Mouse (Mus musculus) intestine, embryonic 15.5 days (tissue): ENCODE measurements around the gene Mab21l3. TPM values are rescaled to one million over a fixed set of nuclear protein-coding genes. Genes with fewer than 3 reads are reported as not detected.

ENCODE experiments used
- ATAC-seq: fragments of 200-750 bp; cut with Nextera tagmentation; 2 replicates; pipeline ENCODE4 v1.8.0; 2017; ENCODE audit warnings: moderate TSS enrichment, moderate library complexity
- H3K27ac ChIP-seq: fragments of 300-500 bp; sonication (generic); 2 replicates; pipeline ENCODE4 v1.5.1; 2015; ENCODE audit warnings: mild to moderate bottlenecking, inconsistent platforms
- H3K27me3 ChIP-seq: fragments of 300-500 bp; sonication (generic); replicated peaks from 2 replicates; pipeline ENCODE4 v1.6.1; 2015; ENCODE audit warnings: inconsistent platforms
- H3K36me3 ChIP-seq: fragments of 300-500 bp; sonication (generic); 2 replicates; pipeline ENCODE4 v1.6.1; 2015; ENCODE audit warnings: inconsistent platforms
- H3K4me1 ChIP-seq: fragments of 300-500 bp; sonication (generic); replicated peaks from 2 replicates; pipeline ENCODE4 v1.6.1; 2015; ENCODE audit warnings: inconsistent platforms
- H3K4me2 ChIP-seq: fragments of 300-500 bp; sonication (generic); replicated peaks from 2 replicates; pipeline ENCODE4 v1.6.1; 2015; ENCODE audit warnings: mild to moderate bottlenecking, inconsistent platforms
- H3K4me3 ChIP-seq: fragments of 300-500 bp; sonication (generic); replicated peaks from 2 replicates; pipeline ENCODE4 v1.5.1; 2015; ENCODE audit warnings: inconsistent platforms
- H3K9ac ChIP-seq: fragments of 300-500 bp; sonication (generic); 2 replicates; pipeline ENCODE4 v1.6.1; 2015; ENCODE audit warnings: inconsistent platforms
- H3K9me3 ChIP-seq: fragments of 300-500 bp; sonication (generic); 2 replicates; pipeline ENCODE4 v1.6.1; 2016; ENCODE audit warnings: inconsistent platforms
- WGBS: fragments of 180-500 bp; shearing (Covaris S2); methylation state at CpG from one replicate; pipeline ENCODE4 v1.1.7; 2015; 5-methylcytosine and 5-hydroxymethylcytosine counted together
- polyA plus RNA-seq: library from polyadenylated mRNA; unstranded; fragments of >200 nt; fragmentation: Nextera tagmentation; extraction: Ambion mirVana; gene quantifications from 2 replicates; pipeline ENCODE4 v1.2.1, GENCODE M21; 2015

The Mab21l3 gene
- polyA plus RNA-seq, 1 experiment from 2014 or later, result 6.4 TPM

GRCm38 (mm10) chr3:101807646-101808045 is 41.1 kb downstream of the Mab21l3 start:
- H3K27me3 ChIP-seq, result no peaks in the 10 kb centered on the region
- peaks cover 14% of the 10 kb centered on the region for H3K4me1 ChIP-seq
- H3K36me3 ChIP-seq, result no peaks in the 10 kb centered on the region
- H3K9me3 ChIP-seq, result no peaks in the 10 kb centered on the region
- no peak overlapping the region for H3K27ac ChIP-seq
- H3K9ac ChIP-seq, result no peak overlapping the region
- WGBS, result 92% methylated on average over 6 of the region's 6 CpGs
- H3K4me3 ChIP-seq, result no peak overlapping the region
- no peak for ATAC-seq
- no peak overlapping the region for H3K4me2 ChIP-seq

GRCm38 (mm10) chr3:101806941-101807340 is 41.8 kb downstream of the Mab21l3 start:
- Histone ChIP-seq H3K27me3 (no peaks in the 10 kb centered on the region), H3K4me1 (peaks cover 14% of the 10 kb centered on the region), H3K4me2 (no peak overlapping the region), H3K36me3 (no peaks in the 10 kb centered on the region), H3K4me3 (no peak overlapping the region), H3K27ac (no peak overlapping the region), H3K9me3 (no peaks in the 10 kb centered on the region), H3K9ac (no peak overlapping the region)
- WGBS, result 43% methylated on average over 4 of the region's 4 CpGs
- no peak for ATAC-seq

- Histone ChIP-seq H3K27ac (peak overlapping the region; percentile 41), H3K9ac (no peak overlapping the region)
Measured at GRCm38 (mm10) chr3:101806149-101806548, 42.6 kb downstream of the Mab21l3 start.

GRCm38 (mm10) chr3:101805562-101806004 is 43.2 kb downstream of the Mab21l3 start:
- Histone ChIP-seq H3K36me3 (no peaks in the 10 kb centered on the region), H3K27me3 (no peaks in the 10 kb centered on the region), H3K9me3 (no peaks in the 10 kb centered on the region), H3K9ac (no peak overlapping the region), H3K4me3 (no peak overlapping the region), H3K4me2 (no peak overlapping the region; the same call in 1 of the 2 replicates), H3K27ac (peak overlapping the region; percentile 46), H3K4me1 (peaks cover 14% of the 10 kb centered on the region)
- WGBS, result 28% methylated on average over 13 of the region's 13 CpGs
- ATAC-seq, result peak; percentile 90

More at GRCm38 (mm10) chr3:101806149-101806548, 42.6 kb downstream of the Mab21l3 start:
- H3K27me3 ChIP-seq, result no peaks in the 10 kb centered on the region
- peak; percentile 89 for ATAC-seq
- peaks cover 14% of the 10 kb centered on the region for H3K4me1 ChIP-seq
- no peaks in the 10 kb centered on the region for H3K36me3 ChIP-seq
- peak overlapping the region; percentile 46 for H3K4me2 ChIP-seq
- H3K9me3 ChIP-seq, result no peaks in the 10 kb centered on the region
- no peak overlapping the region for H3K4me3 ChIP-seq
- WGBS, result 6% methylated on average over 16 of the region's 16 CpGs

- Histone ChIP-seq H3K4me1 (peaks cover 14% of the 10 kb centered on the region), H3K9me3 (no peaks in the 10 kb centered on the region), H3K9ac (no peak overlapping the region), H3K4me2 (no peak overlapping the region), H3K27me3 (no peaks in the 10 kb centered on the region), H3K27ac (peak overlapping the region; percentile 46; the same call in 1 of the 2 replicates), H3K36me3 (no peaks in the 10 kb centered on the region), H3K4me3 (no peak overlapping the region)
- WGBS, result 57% methylated on average over 11 of the region's 11 CpGs
- ATAC-seq, result no peak
Measured at GRCm38 (mm10) chr3:101804971-101805561, 43.7 kb downstream of the Mab21l3 start.

DNA sequence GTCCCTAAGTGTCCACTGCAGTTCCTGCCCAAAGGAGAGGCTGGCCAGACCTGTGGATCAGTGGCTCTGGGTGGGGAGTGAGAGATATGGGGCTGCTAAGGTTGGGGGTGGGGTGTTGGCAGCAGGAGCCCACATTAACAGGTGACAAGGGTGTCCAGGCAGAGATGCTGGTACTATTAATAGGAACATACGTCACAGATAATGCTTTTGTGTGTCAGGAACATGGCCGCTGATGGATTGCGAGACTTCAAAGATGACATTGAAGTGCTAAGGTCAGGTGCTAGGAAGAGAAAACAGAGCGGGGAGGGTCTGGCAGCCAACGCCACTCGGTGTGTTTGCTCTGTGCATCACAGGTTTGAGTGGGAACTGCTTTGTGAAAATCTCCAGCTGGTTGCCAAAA is 44.4 kb downstream of the Mab21l3 start:
- no peaks in the 10 kb centered on the region for H3K36me3 ChIP-seq
- H3K4me3 ChIP-seq, result no peak overlapping the region
- 50% methylated on average over 6 of the region's 6 CpGs for WGBS
- peaks cover 20% of the 10 kb centered on the region for H3K4me1 ChIP-seq
- ATAC-seq, result no peak
- no peak overlapping the region for H3K4me2 ChIP-seq
- H3K9me3 ChIP-seq, result no peaks in the 10 kb centered on the region
- H3K27me3 ChIP-seq, result no peaks in the 10 kb centered on the region
- no peak overlapping the region for H3K9ac ChIP-seq
- H3K27ac ChIP-seq, result no peak overlapping the region

GRCm38 (mm10) chr3:101803764-101804163 is 45.0 kb downstream of the Mab21l3 start:
- Histone ChIP-seq H3K4me3 (no peak overlapping the region), H3K27ac (no peak overlapping the region), H3K27me3 (no peaks in the 10 kb centered on the region), H3K4me1 (peaks cover 25% of the 10 kb centered on the region), H3K4me2 (no peak overlapping the region), H3K36me3 (no peaks in the 10 kb centered on the region), H3K9ac (no peak overlapping the region), H3K9me3 (no peaks in the 10 kb centered on the region)
- ATAC-seq, result no peak
- WGBS, result 60% methylated on average over 6 of the region's 6 CpGs

DNA sequence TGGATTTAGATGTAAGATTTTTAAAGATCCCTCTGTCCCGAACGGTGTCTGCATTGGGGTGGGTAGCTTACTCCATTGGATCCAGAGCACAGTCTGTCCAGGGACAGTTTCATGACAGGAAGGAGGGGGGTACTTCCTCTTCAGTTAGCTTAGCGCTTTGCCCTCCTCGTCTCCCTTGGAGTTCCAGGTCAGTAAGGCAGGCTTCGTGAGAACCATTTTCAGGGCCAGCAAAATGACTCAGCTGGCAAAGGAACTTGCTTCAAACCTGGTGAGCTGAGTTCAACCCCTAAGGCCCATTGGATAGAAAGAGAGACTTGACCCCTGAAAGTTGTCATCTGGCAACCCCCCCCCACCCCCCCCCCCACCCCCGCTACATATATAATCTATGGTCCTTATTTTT is 46.0 kb downstream of the Mab21l3 start:
- H3K4me3 ChIP-seq, result no peak overlapping the region
- no peaks in the 10 kb centered on the region for H3K9me3 ChIP-seq
- H3K27me3 ChIP-seq, result no peaks in the 10 kb centered on the region
- no peak for ATAC-seq
- 78% methylated on average over 6 of the region's 6 CpGs for WGBS
- H3K4me2 ChIP-seq, result no peak overlapping the region
- no peak overlapping the region for H3K27ac ChIP-seq
- no peak overlapping the region for H3K9ac ChIP-seq
- H3K36me3 ChIP-seq, result no peaks in the 10 kb centered on the region
- H3K4me1 ChIP-seq, result peaks cover 32% of the 10 kb centered on the region

DNA sequence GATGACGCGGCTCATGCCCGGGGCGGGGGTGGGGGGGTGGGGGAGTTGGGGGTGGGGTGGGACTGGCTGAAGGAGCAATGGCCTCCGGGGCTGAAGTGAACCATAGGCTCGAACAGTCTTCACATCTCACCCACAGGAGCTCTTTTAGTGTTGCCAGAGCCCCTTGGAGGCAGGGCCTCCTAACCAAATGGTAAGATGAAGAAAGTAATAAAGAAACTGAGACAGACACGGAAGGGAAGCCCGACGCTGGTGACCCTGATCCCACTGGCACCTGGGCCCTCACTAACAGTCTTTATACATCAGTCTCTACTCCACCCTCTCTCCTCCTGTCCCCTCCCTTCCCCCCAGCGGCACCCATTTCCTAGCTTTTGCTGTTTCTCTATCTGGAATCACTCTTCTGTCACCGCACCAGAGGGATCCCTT is 48.2 kb downstream of the Mab21l3 start:
- Histone ChIP-seq H3K27me3 (no peaks in the 10 kb centered on the region), H3K9ac (no peak overlapping the region), H3K4me1 (peaks cover 39% of the 10 kb centered on the region), H3K4me3 (no peak overlapping the region), H3K27ac (no peak overlapping the region), H3K4me2 (no peak overlapping the region), H3K36me3 (no peaks in the 10 kb centered on the region), H3K9me3 (no peaks in the 10 kb centered on the region)
- 53% methylated on average over 11 of the region's 11 CpGs for WGBS
- no peak for ATAC-seq

- Histone ChIP-seq H3K9me3 (no peaks in the 10 kb centered on the region), H3K4me3 (no peak overlapping the region), H3K4me2 (no peak overlapping the region), H3K27ac (no peak overlapping the region), H3K27me3 (no peaks in the 10 kb centered on the region), H3K4me1 (peaks cover 39% of the 10 kb centered on the region), H3K9ac (no peak overlapping the region), H3K36me3 (no peaks in the 10 kb centered on the region)
- WGBS, result 69% methylated on average over 14 of the region's 14 CpGs
- ATAC-seq, result no peak
Measured at GRCm38 (mm10) chr3:101799852-101800595, 48.7 kb downstream of the Mab21l3 start.

GRCm38 (mm10) chr3:101797830-101798709 is 50.7 kb downstream of the Mab21l3 start:
- Histone ChIP-seq H3K27ac (no peak overlapping the region), H3K4me1 (peaks cover 31% of the 10 kb centered on the region), H3K9ac (no peak overlapping the region), H3K4me2 (no peak overlapping the region), H3K4me3 (no peak overlapping the region), H3K36me3 (no peaks in the 10 kb centered on the region), H3K27me3 (no peaks in the 10 kb centered on the region), H3K9me3 (no peaks in the 10 kb centered on the region)
- ATAC-seq, result no peak
- 68% methylated on average over 15 of the region's 15 CpGs for WGBS

DNA sequence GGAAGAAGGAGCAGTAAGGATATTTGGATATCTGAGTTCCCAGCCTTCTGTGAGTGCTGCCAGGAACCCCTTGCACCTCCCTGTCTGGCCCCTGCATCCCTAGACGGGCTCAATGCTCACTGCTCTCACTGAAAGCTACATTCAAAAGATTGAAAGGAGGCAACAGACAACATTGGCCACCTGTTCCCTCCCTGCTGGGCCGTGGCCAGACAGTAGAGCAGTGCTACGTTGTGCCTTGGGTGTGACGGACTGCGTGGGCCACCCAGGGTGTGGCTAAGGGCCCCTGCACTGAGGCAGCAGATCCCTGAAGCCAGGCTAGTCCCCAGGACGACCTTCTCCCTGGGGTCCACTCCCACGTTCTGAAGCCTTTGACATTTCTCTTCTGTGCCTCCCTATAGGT is 52.5 kb downstream of the Mab21l3 start:
- no peak overlapping the region for H3K9ac ChIP-seq
- H3K27me3 ChIP-seq, result no peaks in the 10 kb centered on the region
- H3K4me3 ChIP-seq, result no peak overlapping the region
- H3K9me3 ChIP-seq, result no peaks in the 10 kb centered on the region
- no peak overlapping the region for H3K27ac ChIP-seq
- ATAC-seq, result peak; percentile 66
- no peaks in the 10 kb centered on the region for H3K36me3 ChIP-seq
- WGBS, result 29% methylated on average over 7 of the region's 7 CpGs
- no peak overlapping the region for H3K4me2 ChIP-seq
- H3K4me1 ChIP-seq, result peaks cover 31% of the 10 kb centered on the region
